Mouse (Mus musculus) cerebellum, adult 2 months (tissue): ENCODE data around the gene Cntnap2.

Experiments used
- CTCF ChIP-seq: fragments of 200-500 bp; IDR thresholded peaks from 2 replicates; pipeline ENCODE4 v1.5.1; 2011; ENCODE audit warnings: low read depth, mild to moderate bottlenecking, control low read depth, low read length, moderate library complexity, borderline replicate concordance; ENCODE audit not compliant: insufficient read depth
- POLR2A ChIP-seq: fragments of 200-500 bp; IDR thresholded peaks from 2 replicates; pipeline ENCODE4 v1.6.1; 2011; ENCODE audit warnings: low read length, control low read depth, borderline replicate concordance; ENCODE audit not compliant: insufficient read depth

DNA sequence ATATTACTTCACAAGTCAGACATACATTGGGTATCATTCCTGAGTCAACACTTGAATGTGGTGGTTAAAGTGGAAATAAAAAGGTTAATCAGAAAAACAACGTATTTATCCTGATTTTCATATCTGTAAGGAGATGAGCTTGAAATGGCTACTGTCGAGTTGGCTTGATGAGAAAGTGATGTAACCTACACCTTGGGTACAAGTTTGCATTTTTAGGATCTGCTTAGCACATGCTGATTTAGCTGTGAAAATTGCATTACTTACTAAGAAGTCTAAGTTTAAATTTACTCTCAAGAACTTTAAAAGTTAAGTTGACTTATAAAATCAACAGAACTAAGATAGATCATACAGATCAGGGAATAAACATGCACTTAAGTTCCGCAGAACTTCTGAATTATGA lies 879.1 kb downstream of the Cntnap2 start:
- TF ChIP-seq POLR2A (no peak), CTCF (no peak)
